In genomic region chr1:63553039-63553438, GRCm38 (mm10) we compare ENCODE assay signal across 18 mouse cellular contexts.
DNase-seq lines count a peak whose midpoint lies in the region; ATAC-seq and TF ChIP-seq lines count a peak whose summit lies in the region.
"Had no signal": no experiment of that assay in that cellular context is flagged by ENCODE, and none has a peak within 500 bp of the region (broad histone marks: within the 10 kb centered on the region; RNA-seq: fewer than 3 reads in every experiment).

No protein-coding gene starts in this region.

- H3K36me3 ChIP-seq in kidney, embryonic 15.5 days: no peaks in the 10 kb centered on the region
- no peaks in the 10 kb centered on the region for H3K36me3 ChIP-seq in forebrain, postnatal 0 days (ENCODE audit: insufficient read depth)
- H3K36me3 ChIP-seq in forebrain, embryonic 13.5 days (ENCODE audit: poor library complexity, severe bottlenecking): no peaks in the 10 kb centered on the region
- H3K36me3 ChIP-seq: embryonic facial prominence, embryonic 13.5 days; forebrain, embryonic 15.5 days; heart, embryonic 13.5 days; lung, embryonic 15.5 days; neural tube, embryonic 15.5 days had no signal

- ATAC-seq in kidney, embryonic 15.5 days (replicated peaks; ENCODE audit: low FRiP score): peak; percentile 93
- no peak for ATAC-seq in forebrain, postnatal 0 days
- ATAC-seq in forebrain, embryonic 13.5 days: no peak
- ATAC-seq: forebrain, embryonic 15.5 days; inflammation-experienced regulatory T-cells, adult 6 months had no signal

- DNase-seq in kidney, postnatal 4 days: no peak
- peak; percentile 32 for DNase-seq in embryo, embryonic 11.5 days (ENCODE audit: low read depth, low spot score)
- peak; percentile 17 for DNase-seq in gastrocnemius, postnatal 14 days
- DNase-seq in mesoderm, embryonic 11.5 days (ENCODE audit: low read depth, low spot score): peak; percentile 65
- no peak for DNase-seq in forebrain, postnatal 0 days
- no peak for DNase-seq in frontal cortex, adult 2 months (ENCODE audit: extremely low spot score in 1 of 2, low spot score in 1 of 2)
- DNase-seq: adrenal gland, postnatal 10 days; cerebellum, adult 8-10 months; thymus, adult 2 months had no signal

- no peak overlapping the region for H3K9ac ChIP-seq in kidney, embryonic 15.5 days
- H3K9ac ChIP-seq in forebrain, postnatal 0 days: no peak overlapping the region
- H3K9ac ChIP-seq in forebrain, embryonic 13.5 days: no peak overlapping the region
- H3K9ac ChIP-seq: embryonic facial prominence, embryonic 13.5 days; forebrain, embryonic 15.5 days; heart, embryonic 13.5 days; lung, embryonic 15.5 days; neural tube, embryonic 15.5 days had no signal

- 0 out of 2 replicates have a peak, but pooled peaks cover 2% of the 10 kb centered on the region for H3K4me1 ChIP-seq in kidney, embryonic 15.5 days
- H3K4me1 ChIP-seq in forebrain, postnatal 0 days (ENCODE audit: insufficient read depth): no peaks in the 10 kb centered on the region
- H3K4me1 ChIP-seq in forebrain, embryonic 13.5 days: no peaks in the 10 kb centered on the region
- H3K4me1 ChIP-seq: forebrain, embryonic 15.5 days; heart, embryonic 13.5 days; megakaryocyte, embryonic 14.5 days; neural tube, embryonic 15.5 days had no signal

- 17% methylated on average over 5 of the region's 5 CpGs for WGBS in kidney, embryonic 15.5 days
- 83% methylated on average over 5 of the region's 5 CpGs for WGBS in forebrain, postnatal 0 days
- WGBS in forebrain, embryonic 13.5 days: 84% methylated on average over 5 of the region's 5 CpGs

- H3K9me3 ChIP-seq in kidney, embryonic 15.5 days (replicated peaks): no peaks in the 10 kb centered on the region
- no peaks in the 10 kb centered on the region for H3K9me3 ChIP-seq in forebrain, postnatal 0 days (ENCODE audit: low read length)
- no peaks in the 10 kb centered on the region for H3K9me3 ChIP-seq in forebrain, embryonic 13.5 days (replicated peaks)
- H3K9me3 ChIP-seq: embryonic facial prominence, embryonic 13.5 days; forebrain, embryonic 15.5 days; heart, embryonic 13.5 days; lung, embryonic 15.5 days; megakaryocyte, embryonic 14.5 days; neural tube, embryonic 15.5 days had no signal

- TF ChIP-seq CTCF in forebrain, postnatal 0 days (IDR thresholded peaks at IDR 0.05; ENCODE audit: low read depth): no peak

- intact Hi-C loops in gastrocnemius, postnatal 14 days (cut with DNase I; ENCODE audit: low total_unique reads): no loop called here

- no peak overlapping the region for H3K4me2 ChIP-seq in kidney, embryonic 15.5 days
- no peak overlapping the region for H3K4me2 ChIP-seq in forebrain, postnatal 0 days (ENCODE audit: low read depth)
- H3K4me2 ChIP-seq in forebrain, embryonic 13.5 days: no peak overlapping the region
- H3K4me2 ChIP-seq: embryonic facial prominence, embryonic 13.5 days; forebrain, embryonic 15.5 days; heart, embryonic 13.5 days; lung, embryonic 15.5 days; neural tube, embryonic 15.5 days had no signal

- no peak overlapping the region for H3K27ac ChIP-seq in kidney, embryonic 15.5 days
- no peak overlapping the region for H3K27ac ChIP-seq in forebrain, postnatal 0 days (ENCODE audit: low read depth, low read length)
- H3K27ac ChIP-seq in forebrain, embryonic 13.5 days: no peak overlapping the region
- H3K27ac ChIP-seq: embryonic facial prominence, embryonic 13.5 days; forebrain, embryonic 15.5 days; heart, embryonic 13.5 days; lung, embryonic 15.5 days; neural tube, embryonic 15.5 days had no signal

- no peak overlapping the region for H3K4me3 ChIP-seq in kidney, embryonic 15.5 days (replicated peaks)
- no peak overlapping the region for H3K4me3 ChIP-seq in forebrain, postnatal 0 days (ENCODE audit: low read depth, low read length)
- H3K4me3 ChIP-seq in forebrain, embryonic 13.5 days: no peak overlapping the region
- H3K4me3 ChIP-seq: embryonic facial prominence, embryonic 13.5 days; forebrain, embryonic 15.5 days; heart, embryonic 13.5 days; lung, embryonic 15.5 days; megakaryocyte, embryonic 14.5 days; neural tube, embryonic 15.5 days had no signal

- H3K27me3 ChIP-seq in kidney, embryonic 15.5 days: no peaks in the 10 kb centered on the region
- H3K27me3 ChIP-seq in forebrain, postnatal 0 days (ENCODE audit: insufficient read depth, low read length): no peaks in the 10 kb centered on the region
- H3K27me3 ChIP-seq in forebrain, embryonic 13.5 days: no peaks in the 10 kb centered on the region
- H3K27me3 ChIP-seq: embryonic facial prominence, embryonic 13.5 days; heart, embryonic 13.5 days; lung, embryonic 15.5 days; megakaryocyte, embryonic 14.5 days; neural tube, embryonic 15.5 days had no signal

Comparison
In these comparisons a context has a peak if more than half of its experiments do, and no peak if none do; other contexts are left out.
1. DNase-seq: peak in embryo, embryonic 11.5 days (single experiment), gastrocnemius, postnatal 14 days (single experiment) and mesoderm, embryonic 11.5 days (single experiment); none in kidney, postnatal 4 days (0 of 2), forebrain, postnatal 0 days (single experiment) and frontal cortex, adult 2 months (0 of 2).